Mouse (Mus musculus) MEL (cell line): Measurements from ENCODE around the gene Hpse2. TPM values are rescaled to one million over a fixed set of nuclear protein-coding genes. Genes with fewer than 3 reads are reported as not detected.

Experiments
- DNase-seq: peaks from one replicate; pipeline ENCODE4 v3.0.0; 2011; ENCODE audit warnings: low read depth, low spot score
- H3K27ac ChIP-seq: 2 replicates; pipeline ENCODE4 v1.5.1; 2012; ENCODE audit warnings: low read depth, mild to moderate bottlenecking, control low read depth, low read length, moderate library complexity; ENCODE audit not compliant: control insufficient read depth
- H3K27me3 ChIP-seq, 2 experiments: fragments of 150-350 bp in 1 of 2; sonication (generic) in 1 of 2; 2 replicates each; pipeline ENCODE4 v1.6.1; 2012; ENCODE audit warnings: low read length in 2 of 2, mild to moderate bottlenecking in 2 of 2, improper control_type of control experiment in 1 of 2, moderate library complexity in 1 of 2; ENCODE audit not compliant: insufficient read depth in 2 of 2, control insufficient read depth in 1 of 2
- H3K36me3 ChIP-seq, 2 experiments: 2 replicates each; pipeline ENCODE4 v1.6.1; 2012 to 2014; ENCODE audit warnings: low read length in 2 of 2, improper control_type of control experiment in 1 of 2, inconsistent platforms in 1 of 2, mild to moderate bottlenecking in 1 of 2; ENCODE audit not compliant: insufficient read depth in 2 of 2, control insufficient read depth in 1 of 2
- H3K4me1 ChIP-seq, 2 experiments: fragments of 150-350 bp in 1 of 2; sonication (generic) in 1 of 2; 2 replicates each; pipeline ENCODE4 v1.6.1; 2012; ENCODE audit warnings: low read length in 2 of 2, improper control_type of control experiment in 1 of 2, mild to moderate bottlenecking in 1 of 2; ENCODE audit not compliant: insufficient read depth in 2 of 2, control insufficient read depth in 1 of 2
- H3K4me3 ChIP-seq, 2 experiments: fragments of 150-350 bp in 1 of 2; sonication (generic) in 1 of 2; 2 replicates each; pipeline ENCODE4 v1.5.1; 2012; ENCODE audit warnings: low read depth in 2 of 2, low read length in 2 of 2, mild to moderate bottlenecking in 2 of 2, moderate library complexity in 2 of 2, control low read depth in 1 of 2, improper control_type of control experiment in 1 of 2; ENCODE audit not compliant: control insufficient read depth in 1 of 2, insufficient read depth in 1 of 2
- H3K79me2 ChIP-seq: 2 replicates; pipeline ENCODE4 v1.6.1; 2012; ENCODE audit warnings: mild to moderate bottlenecking, low read length, moderate library complexity; ENCODE audit not compliant: control insufficient read depth, poor library complexity, insufficient read depth
- H3K9ac ChIP-seq: 2 replicates; pipeline ENCODE4 v1.6.1; 2012; ENCODE audit warnings: low read depth, mild to moderate bottlenecking, control low read depth, low read length, moderate library complexity; ENCODE audit not compliant: control insufficient read depth, poor library complexity, severe bottlenecking
- H3K9me3 ChIP-seq: fragments of 150-350 bp; sonication (generic); replicated peaks from 2 replicates; pipeline ENCODE4 v1.6.1; 2012; ENCODE audit warnings: mild to moderate bottlenecking, low read length, improper control_type of control experiment, moderate library complexity; ENCODE audit not compliant: insufficient read depth
- BHLHE40 ChIP-seq: IDR thresholded peaks from 2 replicates; pipeline ENCODE4 v1.6.1; 2012; ENCODE audit warnings: low read depth, mild to moderate bottlenecking, inconsistent platforms, low read length, improper control_type of control experiment, borderline replicate concordance
- CTCF ChIP-seq, 3 experiments: IDR thresholded peaks in 2 of 3; conservative IDR thresholded peaks in 1 of 3; 2 replicates each; pipeline ENCODE4 v1.5.1; 2011 to 2012; ENCODE audit warnings: low read length in 3 of 3, low read depth in 2 of 3, mild to moderate bottlenecking in 2 of 3, improper control_type of control experiment in 1 of 3, inconsistent platforms in 1 of 3, mixed read lengths in 1 of 3, moderate library complexity in 1 of 3; ENCODE audit not compliant: control insufficient read depth in 1 of 3, insufficient read depth in 1 of 3, poor library complexity in 1 of 3, severe bottlenecking in 1 of 3
- ELF1 ChIP-seq: IDR thresholded peaks from 2 replicates; pipeline ENCODE4 v1.6.1; 2014; ENCODE audit warnings: low read depth, mild to moderate bottlenecking, inconsistent platforms, low read length, improper control_type of control experiment, moderate library complexity
- EP300 ChIP-seq, 2 experiments: IDR thresholded peaks; 2 replicates each; pipeline ENCODE4 v1.6.1; 2011; ENCODE audit warnings: improper control_type of control experiment in 2 of 2, low read length in 2 of 2, low read depth in 1 of 2, mild to moderate bottlenecking in 1 of 2
- ETS1 ChIP-seq: IDR thresholded peaks from 2 replicates; pipeline ENCODE4 v1.6.1; 2012; ENCODE audit warnings: low read depth, mild to moderate bottlenecking, inconsistent platforms, low read length, improper control_type of control experiment, moderate library complexity
- GABPA ChIP-seq: IDR thresholded peaks from 2 replicates; pipeline ENCODE4 v1.6.1; 2012; ENCODE audit warnings: low read depth, mild to moderate bottlenecking, inconsistent platforms, low read length, improper control_type of control experiment, moderate library complexity
- GATA1 ChIP-seq: IDR thresholded peaks from 2 replicates; pipeline ENCODE4 v1.6.1; 2011; ENCODE audit warnings: low read depth, low read length, improper control_type of control experiment
- HCFC1 ChIP-seq: IDR thresholded peaks from 2 replicates; pipeline ENCODE4 v1.6.1; 2012; ENCODE audit warnings: low read depth, mild to moderate bottlenecking, inconsistent platforms, low read length, improper control_type of control experiment, moderate library complexity
- JUND ChIP-seq: IDR thresholded peaks from 2 replicates; pipeline ENCODE4 v1.6.1; 2011; ENCODE audit warnings: low read depth, mild to moderate bottlenecking, improper control_type of control experiment, low read length
- KAT2A ChIP-seq: conservative IDR thresholded peaks from 2 replicates; pipeline ENCODE4 v1.6.1; 2012; ENCODE audit warnings: low read depth, low read length, improper control_type of control experiment, inconsistent platforms
- MAFK ChIP-seq: IDR thresholded peaks from 2 replicates; pipeline ENCODE4 v1.6.1; 2011; ENCODE audit warnings: low read depth, mild to moderate bottlenecking, low read length, improper control_type of control experiment, borderline replicate concordance
- MAX ChIP-seq: IDR thresholded peaks from 2 replicates; pipeline ENCODE4 v1.6.1; 2011; ENCODE audit warnings: low read length, improper control_type of control experiment
- MEF2A ChIP-seq: IDR thresholded peaks from 2 replicates; pipeline ENCODE4 v1.6.1; 2014; ENCODE audit warnings: low read depth, mild to moderate bottlenecking, inconsistent platforms, low read length, improper control_type of control experiment; ENCODE audit not compliant: poor library complexity, insufficient replicate concordance, severe bottlenecking; ENCODE audit errors: extremely low read depth
- MXI1 ChIP-seq: IDR thresholded peaks from 2 replicates; pipeline ENCODE4 v1.6.1; 2011; ENCODE audit warnings: mild to moderate bottlenecking, low read depth, low read length, improper control_type of control experiment
- MYB ChIP-seq: IDR thresholded peaks from 2 replicates; pipeline ENCODE4 v1.6.1; 2011; ENCODE audit warnings: mild to moderate bottlenecking, low read depth, low read length, improper control_type of control experiment
- MYC ChIP-seq: IDR thresholded peaks from 2 replicates; pipeline ENCODE4 v1.6.1; 2011; ENCODE audit warnings: low read depth, mild to moderate bottlenecking, low read length, improper control_type of control experiment, moderate library complexity
- NELFE ChIP-seq: IDR thresholded peaks from 2 replicates; pipeline ENCODE4 v1.6.1; 2011; ENCODE audit warnings: low read depth, low read length, improper control_type of control experiment
- POLR2A ChIP-seq, 2 experiments: IDR thresholded peaks; 2 replicates each; pipeline ENCODE4 v1.6.1; 2011 to 2012; ENCODE audit warnings: low read length in 2 of 2, mild to moderate bottlenecking in 2 of 2, control low read depth in 1 of 2, improper control_type of control experiment in 1 of 2, low read depth in 1 of 2, moderate library complexity in 1 of 2; ENCODE audit not compliant: control insufficient read depth in 1 of 2, insufficient read depth in 1 of 2, poor library complexity in 1 of 2
- POLR2AphosphoS2 ChIP-seq: IDR thresholded peaks from 2 replicates; pipeline ENCODE4 v1.6.1; 2011; ENCODE audit warnings: low read length, improper control_type of control experiment
- RAD21 ChIP-seq: IDR thresholded peaks from 2 replicates; pipeline ENCODE4 v1.6.1; 2011; ENCODE audit warnings: mild to moderate bottlenecking, low read depth, low read length, improper control_type of control experiment
- SIN3A ChIP-seq: IDR thresholded peaks from 2 replicates; pipeline ENCODE4 v1.6.1; 2012; ENCODE audit warnings: low read length, improper control_type of control experiment, inconsistent platforms
- TAL1 ChIP-seq: IDR thresholded peaks from 2 replicates; pipeline ENCODE4 v1.6.1; 2012; ENCODE audit warnings: mild to moderate bottlenecking, inconsistent platforms, low read length, moderate library complexity, mixed read lengths
- TBP ChIP-seq: IDR thresholded peaks from 2 replicates; pipeline ENCODE4 v1.8.0; 2011; ENCODE audit warnings: low read depth, low read length, improper control_type of control experiment
- TCF12 ChIP-seq: IDR thresholded peaks from 2 replicates; pipeline ENCODE4 v1.6.1; 2014; ENCODE audit warnings: low read depth, mild to moderate bottlenecking, inconsistent platforms, low read length, improper control_type of control experiment, moderate library complexity
- UBTF ChIP-seq: IDR thresholded peaks from 2 replicates; pipeline ENCODE4 v1.6.1; 2012; ENCODE audit warnings: low read depth, mild to moderate bottlenecking, inconsistent platforms, low read length, improper control_type of control experiment, moderate library complexity, borderline replicate concordance; ENCODE audit not compliant: insufficient read depth
- USF1 ChIP-seq: IDR thresholded peaks from 2 replicates; pipeline ENCODE4 v1.6.1; 2014; ENCODE audit warnings: low read depth, mild to moderate bottlenecking, inconsistent platforms, low read length, improper control_type of control experiment, moderate library complexity
- ZMIZ1 ChIP-seq: IDR thresholded peaks from 2 replicates; pipeline ENCODE4 v1.6.1; 2012; ENCODE audit warnings: low read depth, mild to moderate bottlenecking, inconsistent platforms, low read length, improper control_type of control experiment, moderate library complexity
- polyA plus RNA-seq, 2 experiments: library from polyadenylated mRNA; stranded (reverse) in 1 of 2; unstranded in 1 of 2; fragments of >175 nt in 1 of 2; fragments of >200 nt in 1 of 2; gene quantifications; 2 replicates each; pipeline versions ENCODE4 v1.2.1 to v1.2.4; 2012; ENCODE audit warnings: low replicate concordance in 2 of 2, low read depth in 1 of 2; ENCODE audit not compliant: insufficient read length in 2 of 2, insufficient read depth in 1 of 2, missing spikeins in 1 of 2
- total RNA-seq: library from RNA; depleted of rRNA; stranded (reverse); fragments of 300-350 nt; gene quantifications from 2 replicates; pipeline ENCODE4 v1.2.3, GENCODE M21; 2012

The Hpse2 gene
- total and polyA plus RNA-seq, 3 experiments: not detected

DNA sequence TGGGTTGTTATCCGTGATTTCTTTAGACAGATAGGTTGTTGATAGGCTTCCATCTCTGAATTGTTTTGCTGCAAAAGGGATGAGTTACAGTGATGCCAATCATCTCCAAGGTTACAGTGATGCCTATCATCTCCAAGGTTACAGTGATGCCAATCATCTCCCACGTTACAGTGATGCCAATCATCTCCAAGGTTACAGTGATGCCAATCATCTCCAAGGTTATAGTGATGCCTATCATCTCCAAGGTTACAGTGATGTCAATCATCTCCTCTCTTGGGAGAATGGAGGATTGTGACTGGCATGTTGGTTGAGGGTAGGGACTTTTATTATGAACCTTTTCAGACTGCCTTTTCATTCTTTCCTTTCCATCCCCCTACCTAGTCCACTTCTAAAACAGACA is 570.4 kb downstream of the Hpse2 start:
- no peak overlapping the region for H3K9ac ChIP-seq
- H3K79me2 ChIP-seq: no peaks in the 10 kb centered on the region
- no peaks in the 10 kb centered on the region for H3K36me3 ChIP-seq
- no peaks in the 10 kb centered on the region for H3K9me3 ChIP-seq
- no peak overlapping the region for H3K27ac ChIP-seq
- H3K4me1 ChIP-seq: no peaks in the 10 kb centered on the region
- H3K27me3 ChIP-seq: peaks cover 5 to 10% of the 10 kb centered on the region in 2 experiments
- H3K4me3 ChIP-seq: no peak overlapping the region
- no peak for TF ChIP-seq GATA1
- no peak for TF ChIP-seq ZMIZ1
- no peak for TF ChIP-seq USF1
- no peak for TF ChIP-seq NELFE
- no peak for TF ChIP-seq MXI1
- no peak for TF ChIP-seq ETS1
- TF ChIP-seq GABPA: no peak
- no peak for TF ChIP-seq BHLHE40
- no peak for TF ChIP-seq KAT2A
- TF ChIP-seq POLR2A (IDR thresholded peaks at IDR 0.05; ENCODE audit: control insufficient read depth in 1 of 2, insufficient read depth in 1 of 2, low read depth in 1 of 2, low read length in 2 of 2, poor library complexity in 1 of 2): no peak
- TF ChIP-seq SIN3A: no peak
- TF ChIP-seq MAFK: no peak
- no peak for TF ChIP-seq TAL1
- TF ChIP-seq MYB: no peak
- no peak for TF ChIP-seq MEF2A
- TF ChIP-seq ELF1: no peak
- DNase-seq: no peak

DNA sequence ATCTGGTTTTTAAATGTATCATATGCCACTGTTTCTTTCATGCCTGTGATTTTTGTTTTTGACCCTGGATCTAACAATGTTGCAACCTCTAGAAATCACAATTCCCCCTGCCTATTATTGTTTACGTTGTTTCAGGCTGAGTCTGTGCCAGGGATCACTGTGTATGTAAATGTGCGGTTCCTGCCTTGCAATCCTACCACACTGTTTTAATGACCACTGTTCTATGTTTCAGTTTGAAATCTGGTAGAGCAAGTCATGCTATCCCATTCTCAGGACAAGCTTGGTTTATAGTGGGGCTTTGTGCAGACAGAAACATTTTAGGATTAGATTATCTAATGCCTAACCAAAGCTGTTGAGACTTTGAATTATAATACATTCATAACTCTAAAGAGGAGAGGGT is 571.9 kb downstream of the Hpse2 start:
- Histone ChIP-seq H3K4me3 (no peak overlapping the region), H3K9me3 (no peaks in the 10 kb centered on the region), H3K79me2 (no peaks in the 10 kb centered on the region), H3K27ac (no peak overlapping the region), H3K4me1 (no peaks in the 10 kb centered on the region), H3K36me3 (no peaks in the 10 kb centered on the region), H3K27me3 (peaks cover 5 to 9% of the 10 kb centered on the region in 2 experiments), H3K9ac (no peak overlapping the region)
- no peak for DNase-seq
- TF ChIP-seq MXI1: no peak
- no peak for TF ChIP-seq EP300 (IDR thresholded peaks at IDR 0.05; ENCODE audit: low read depth in 1 of 2, low read length in 2 of 2)
- no peak for TF ChIP-seq UBTF
- no peak for TF ChIP-seq RAD21
- no peak for TF ChIP-seq JUND
- TF ChIP-seq MAX: no peak
- no peak for TF ChIP-seq HCFC1
- no peak for TF ChIP-seq POLR2A (IDR thresholded peaks at IDR 0.05; ENCODE audit: control insufficient read depth in 1 of 2, insufficient read depth in 1 of 2, low read depth in 1 of 2, low read length in 2 of 2, poor library complexity in 1 of 2)
- TF ChIP-seq MYC: no peak
- TF ChIP-seq ZMIZ1: no peak
- TF ChIP-seq TCF12: no peak
- no peak for TF ChIP-seq CTCF (IDR thresholded peaks at IDR 0.05 in 2 of 3, conservative IDR thresholded peaks at IDR 0.05 in 1 of 3; ENCODE audit: control insufficient read depth in 1 of 3, insufficient read depth in 1 of 3, low read depth in 2 of 3, low read length in 3 of 3, poor library complexity in 1 of 3, severe bottlenecking in 1 of 3)
- no peak for TF ChIP-seq POLR2AphosphoS2
- TF ChIP-seq TBP: no peak
- TF ChIP-seq NELFE: no peak
- no peak for TF ChIP-seq TAL1
- TF ChIP-seq, all 39 proteins: peak for 0
